Mouse (Mus musculus) ES-E14 (cell line): ENCODE data around the gene Sfi1.
"Not testable (repeated sequence)": the region's sequence is repeated elsewhere in the genome, so short reads cannot be mapped to it uniquely, and the experiment has no call there.

Experiments used
- MAFK ChIP-seq: IDR thresholded peaks from 2 replicates; pipeline ENCODE4 v1.6.1; 2014; ENCODE audit warnings: mild to moderate bottlenecking, low read depth, low read length, inconsistent platforms; ENCODE audit not compliant: insufficient read depth
- ZNF384 ChIP-seq: IDR thresholded peaks from 2 replicates; pipeline ENCODE4 v1.6.1; 2012; ENCODE audit warnings: low read depth, low read length, inconsistent platforms

- TF ChIP-seq MAFK, ZNF384: not testable (repeated sequence)
These were observed 29.6 kb downstream of the Sfi1 start for GRCm38 (mm10) chr11:3163661-3164060.
